Mouse (Mus musculus) layer of hippocampus, adult 11-12 months (tissue): ENCODE measurements around the gene March4.
A peak's percentile ranks its signal among the peaks of the same experiment; 100 is the strongest.

Source experiments
- DNase-seq: peaks from one replicate; pipeline ENCODE4 v3.0.0; 2022; ENCODE audit warnings: low spot score

The March4 gene

DNA sequence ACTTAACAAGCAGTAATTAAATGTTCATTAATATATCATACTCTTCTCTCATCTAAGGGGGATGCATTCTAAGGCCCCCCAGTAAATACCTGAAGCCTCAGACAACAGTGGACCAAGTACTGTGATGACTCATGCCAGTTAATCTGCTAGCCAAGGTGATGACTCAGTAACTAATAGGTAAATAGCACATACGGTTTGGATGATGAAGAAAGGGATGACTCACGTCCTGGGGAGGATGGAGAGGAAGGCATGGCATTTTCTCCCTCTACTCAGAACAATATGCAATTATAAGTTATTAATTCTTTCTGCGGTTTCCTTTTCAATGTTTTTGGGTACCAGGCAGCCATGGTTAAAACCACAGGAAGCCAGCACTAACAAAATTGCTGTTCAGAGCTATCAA is 87.0 kb downstream of the March4 start:
- DNase-seq: no peak

GRCm38 (mm10) chr1:72442747-72443146 is 94.0 kb downstream of the March4 start:
- DNase-seq: no peak

- DNase-seq: peak; percentile 65
These were observed 97.6 kb downstream of the March4 start for GRCm38 (mm10) chr1:72439146-72439545.

DNA sequence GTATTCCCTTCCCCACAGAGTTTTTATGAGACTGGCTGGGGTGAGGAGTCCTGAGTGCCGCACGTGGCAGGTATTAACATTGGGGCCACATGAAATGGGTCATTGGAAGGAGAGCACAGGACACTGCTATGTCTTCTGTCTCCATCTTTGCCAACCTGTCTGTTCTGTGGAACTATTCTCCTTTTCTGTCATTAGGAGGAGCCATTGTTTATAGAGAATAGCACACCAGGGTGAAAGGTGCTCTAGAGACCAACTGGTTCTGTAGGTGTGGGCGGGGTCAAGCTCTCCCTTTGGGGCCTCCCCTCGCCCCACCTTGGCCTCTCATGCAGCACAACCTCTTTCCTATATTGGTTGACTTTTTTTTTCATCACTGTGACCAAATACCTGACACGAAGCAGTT is 99.8 kb downstream of the March4 start:
- DNase-seq: no peak

DNA sequence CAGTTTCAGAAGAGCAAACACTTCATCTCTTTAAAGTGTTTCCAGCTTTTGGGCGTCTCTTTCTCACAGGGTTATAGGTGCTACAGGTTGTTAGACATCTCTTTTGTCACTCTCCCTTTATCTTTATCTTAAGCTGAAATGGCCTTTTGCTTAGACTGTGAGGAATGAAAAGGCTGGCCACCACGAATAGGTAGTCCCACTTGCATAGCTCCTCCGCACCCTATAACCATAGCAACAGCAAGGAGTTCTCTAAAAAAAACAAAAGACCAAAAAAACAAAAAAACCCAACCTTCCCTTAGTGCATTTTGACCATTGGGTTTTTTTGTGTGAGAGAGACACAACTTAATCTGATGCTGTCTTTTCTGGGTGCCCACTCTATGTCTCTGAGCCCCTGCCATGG is 102.2 kb downstream of the March4 start:
- no peak for DNase-seq

- DNase-seq: no peak
These were observed 104.2 kb downstream of the March4 start for GRCm38 (mm10) chr1:72432579-72432978.

- DNase-seq: no peak
These were observed 107.5 kb downstream of the March4 start for GRCm38 (mm10) chr1:72429107-72429807.

DNA sequence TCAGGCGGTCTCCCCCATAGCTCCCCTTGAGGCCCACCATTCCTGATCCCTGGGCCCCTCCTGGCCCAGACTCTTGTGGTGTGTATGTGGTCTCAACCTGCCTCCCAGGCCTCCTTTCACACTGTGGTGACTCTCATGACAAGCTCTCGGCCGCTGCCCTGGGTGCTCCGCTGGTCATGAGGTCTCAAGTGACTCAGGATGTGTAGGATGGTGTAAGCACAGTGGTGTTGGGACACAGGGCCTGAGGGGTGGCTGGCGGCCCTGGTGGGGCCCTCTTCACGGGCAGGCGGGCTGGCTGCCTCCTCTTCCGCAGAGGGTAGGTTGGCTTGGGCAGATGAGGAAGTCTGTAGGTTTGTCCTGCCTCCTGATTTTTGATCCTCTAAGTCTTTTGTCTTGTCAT is 108.2 kb downstream of the March4 start:
- DNase-seq: no peak

GRCm38 (mm10) chr1:72426456-72426855 is 110.3 kb downstream of the March4 start:
- DNase-seq: no peak

DNA sequence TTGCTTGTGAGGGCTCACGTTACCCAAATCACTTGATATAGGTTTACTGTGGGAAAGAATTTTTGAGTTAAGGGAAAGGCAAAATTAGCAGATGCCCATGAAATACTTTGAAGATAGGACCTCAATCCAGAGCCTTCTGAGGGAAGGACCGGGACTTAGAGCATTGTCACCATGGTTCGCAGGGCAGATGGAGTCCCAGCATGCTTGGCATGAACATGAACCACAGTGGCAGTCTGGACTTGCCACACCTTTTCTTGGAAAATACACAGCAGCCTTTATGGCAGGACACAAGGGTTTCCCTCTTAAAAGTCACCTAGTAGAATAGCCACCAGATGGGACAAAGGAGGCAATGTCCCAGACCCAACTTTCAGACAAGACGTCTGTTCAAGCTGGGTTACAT is 114.6 kb downstream of the March4 start:
- DNase-seq: no peak

DNA sequence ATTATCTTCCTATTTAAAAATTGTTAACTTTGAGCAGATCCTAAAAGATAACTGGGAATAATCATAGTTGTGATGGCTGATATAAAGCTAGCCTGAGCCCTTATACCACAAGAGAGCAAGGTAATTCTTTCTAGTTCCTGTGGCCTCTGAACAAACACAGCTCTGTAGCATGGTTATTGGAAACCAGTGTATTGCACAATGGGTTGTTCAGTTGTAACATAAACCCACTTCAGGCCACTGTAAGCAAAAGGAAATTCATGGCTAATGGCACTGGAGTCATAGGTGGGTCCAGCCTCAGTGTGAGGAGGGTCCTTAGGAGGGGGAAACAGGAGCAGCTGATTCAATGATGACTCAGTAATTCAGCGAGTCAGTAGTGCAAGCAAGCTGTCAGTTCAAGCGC is 116.5 kb downstream of the March4 start:
- DNase-seq: no peak

GRCm38 (mm10) chr1:72418744-72419655 is 117.7 kb downstream of the March4 start:
- DNase-seq: peak; percentile 30

DNA sequence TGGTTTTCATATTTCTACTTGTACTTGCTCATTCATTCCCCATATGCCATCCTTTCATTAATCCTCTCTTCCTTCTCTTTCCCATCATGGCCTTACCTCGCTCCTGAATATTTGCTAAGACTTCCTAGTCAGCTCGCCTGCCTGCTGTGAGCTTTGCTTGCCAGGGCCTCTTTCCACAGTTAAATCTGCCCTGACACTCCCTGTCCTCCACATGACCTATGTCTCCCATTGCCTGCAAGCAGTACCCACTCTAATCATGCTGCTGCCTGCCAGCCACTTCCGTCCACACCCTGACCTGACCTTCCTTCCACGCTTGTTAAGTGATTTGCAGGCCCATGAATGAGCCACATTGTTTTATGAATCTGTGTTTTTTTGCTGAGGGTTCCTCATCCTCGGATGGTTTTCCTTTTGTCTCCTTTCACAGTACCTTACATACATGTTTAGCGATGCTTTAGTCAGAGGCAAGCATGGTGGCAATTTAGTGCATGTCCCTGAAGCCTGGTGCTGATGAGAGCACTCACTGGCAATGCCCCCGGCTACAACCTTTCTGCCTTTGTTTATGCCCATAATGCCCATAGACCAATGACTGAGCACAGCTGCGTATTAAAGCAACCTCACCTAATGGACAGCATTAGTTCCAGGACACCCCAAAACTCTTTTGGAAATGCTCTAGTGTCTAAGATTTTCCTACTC is 122.0 kb downstream of the March4 start:
- DNase-seq: no peak

GRCm38 (mm10) chr1:72414133-72414532 is 122.6 kb downstream of the March4 start:
- peak; percentile 35 for DNase-seq

- DNase-seq: no peak
These were observed 123.5 kb downstream of the March4 start for GRCm38 (mm10) chr1:72413205-72413604.

DNA sequence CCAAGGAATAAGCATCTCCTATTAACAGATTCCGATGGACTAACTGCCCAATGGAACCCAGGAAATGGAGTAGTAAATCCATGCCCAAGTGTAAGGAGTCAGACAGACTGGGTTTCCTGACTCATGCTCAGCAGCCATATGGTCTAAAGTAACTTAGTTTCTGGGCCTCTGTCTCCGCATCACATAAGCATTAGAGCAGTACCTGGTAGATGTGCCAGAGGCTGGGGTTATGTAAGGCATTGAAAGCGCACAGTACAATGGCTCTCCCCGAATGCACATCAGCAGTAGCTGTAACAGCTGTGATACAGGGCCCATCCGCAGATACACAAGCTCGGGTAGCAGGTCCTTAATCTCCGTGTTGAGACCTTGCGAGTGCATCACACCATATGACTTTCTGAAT is 125.6 kb downstream of the March4 start:
- no peak for DNase-seq

- no peak for DNase-seq
These were observed 126.8 kb downstream of the March4 start for GRCm38 (mm10) chr1:72409936-72410335.

DNA sequence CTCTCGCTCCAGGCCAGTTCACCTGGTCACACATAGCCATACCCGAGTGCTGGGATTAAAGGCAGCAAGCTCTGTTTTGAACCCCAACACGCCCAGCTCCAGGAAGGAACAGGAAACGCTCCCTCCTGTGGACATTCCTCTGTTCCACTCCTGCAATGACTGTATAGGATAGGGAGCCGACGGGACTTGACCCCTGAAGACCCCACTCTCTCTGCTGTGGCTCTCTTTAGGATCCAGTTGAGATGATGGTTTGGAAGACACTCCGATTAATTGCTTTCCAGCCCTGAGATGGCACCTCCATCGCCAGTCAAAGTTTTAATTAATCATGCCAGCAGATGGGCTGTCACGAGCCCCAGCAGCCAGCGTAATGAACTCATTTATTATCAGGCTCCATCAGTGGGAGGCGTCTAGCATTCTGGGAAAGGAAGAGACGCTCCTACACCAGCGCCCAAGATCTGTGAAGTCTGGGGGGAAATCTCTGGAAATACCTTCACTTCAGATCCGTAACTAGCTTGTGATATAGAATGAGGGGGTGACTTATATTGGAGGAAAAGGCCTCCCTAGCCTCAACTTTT is 130.1 kb downstream of the March4 start:
- DNase-seq: no peak

DNA sequence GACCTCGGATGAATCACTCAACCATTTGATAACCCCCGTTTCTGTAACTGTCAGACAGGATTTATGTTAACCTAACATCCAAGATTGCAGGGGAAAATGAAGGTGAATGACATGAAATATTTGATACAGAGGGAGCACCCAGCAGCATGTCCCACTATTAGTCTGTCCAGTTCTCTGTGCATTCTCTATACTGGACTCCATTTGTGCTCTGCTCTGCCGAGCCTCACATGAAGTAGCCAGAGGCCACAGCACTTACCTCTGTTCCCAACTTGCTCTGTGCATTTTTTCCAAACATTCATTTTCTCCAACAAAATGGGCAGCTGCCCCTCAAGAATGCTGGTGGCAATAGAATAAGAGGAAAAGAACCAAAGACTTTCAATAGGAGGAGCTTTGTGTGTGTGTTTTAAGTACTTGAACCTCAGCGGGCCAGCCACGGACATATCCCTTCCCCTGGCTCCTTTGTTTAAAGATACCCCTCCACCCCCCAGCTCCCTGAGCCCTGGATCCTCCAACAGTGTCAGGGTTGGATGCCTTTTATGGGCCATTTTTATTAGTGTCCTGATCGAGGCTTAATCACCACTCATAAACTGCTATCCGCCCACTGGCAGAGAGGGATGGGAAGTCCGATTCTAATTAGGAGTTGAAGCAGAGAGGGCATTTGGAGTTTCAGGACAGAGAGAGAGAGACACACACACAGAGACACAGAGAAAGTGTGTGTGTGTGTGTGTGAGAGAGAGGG is 135.2 kb downstream of the March4 start:
- DNase-seq: no peak

DNA sequence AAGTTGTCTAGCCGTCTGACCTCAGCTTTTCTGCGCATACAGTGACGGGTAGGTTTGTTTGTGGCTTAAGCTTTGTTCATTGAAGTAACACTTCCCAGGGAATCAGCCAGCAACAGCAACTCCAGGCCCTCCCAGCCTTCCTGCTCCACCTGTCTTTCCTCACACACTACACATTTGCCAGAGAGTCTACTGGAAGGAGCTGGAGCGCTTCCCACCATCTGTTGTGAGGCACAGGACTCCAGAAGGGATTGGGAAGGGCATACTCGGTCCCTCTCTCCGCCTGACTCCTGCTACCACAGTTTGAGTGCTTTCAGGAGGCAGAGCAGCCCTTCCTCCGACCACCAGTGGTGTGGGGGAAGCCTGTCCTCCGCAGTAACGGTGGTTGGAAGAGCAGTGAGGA is 136.1 kb downstream of the March4 start:
- DNase-seq: peak; percentile 39

DNA sequence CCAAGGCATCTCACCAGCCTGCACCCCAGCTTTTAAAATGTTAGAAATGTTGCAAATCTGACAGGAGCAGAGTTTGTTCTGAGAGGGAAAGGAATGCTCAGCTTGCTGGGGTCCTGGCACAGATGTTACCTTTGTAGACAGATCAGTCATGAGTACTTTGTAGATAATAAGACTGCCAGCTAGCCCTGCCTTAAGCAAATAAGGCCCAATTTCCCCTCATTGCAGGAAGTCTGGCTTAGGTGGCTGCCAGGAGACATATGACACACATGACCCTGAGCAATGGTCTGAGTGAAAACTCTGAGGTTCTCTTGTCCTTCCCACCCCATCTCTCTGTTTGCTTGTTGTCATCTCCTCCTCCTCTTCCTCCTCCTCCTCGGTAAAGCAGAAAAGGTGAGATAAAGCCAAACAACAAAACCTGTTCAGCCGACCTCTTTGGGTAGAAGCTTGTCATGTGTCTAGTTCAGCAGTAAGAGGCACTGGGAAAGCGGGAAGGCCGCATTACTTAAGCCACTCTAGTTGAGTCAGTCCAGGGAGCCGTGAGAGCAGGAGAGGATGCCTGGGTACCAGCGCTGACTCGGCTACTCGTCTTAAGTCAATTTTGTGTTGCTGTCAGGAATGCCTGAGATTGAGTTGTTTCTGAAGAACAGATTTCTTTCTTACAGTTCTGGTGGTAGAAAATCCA is 136.9 kb downstream of the March4 start:
- no peak for DNase-seq
